Mouse (Mus musculus) C2C12 (cell line): ENCODE data around the gene Itprip. TPM values are rescaled to one million over a fixed set of nuclear protein-coding genes. Genes with fewer than 3 reads are reported as not detected.

Experiments used
- H3K27me3 ChIP-seq: one replicate; pipeline ENCODE4 v1.6.1; 2011; ENCODE audit not compliant: control insufficient read depth, insufficient read depth, insufficient read length
- H3K36me3 ChIP-seq: one replicate; pipeline ENCODE4 v1.6.1; 2011; ENCODE audit not compliant: control insufficient read depth, insufficient read depth
- H3K4me3 ChIP-seq: one replicate; pipeline ENCODE4 v1.5.1; 2011; ENCODE audit warnings: mild to moderate bottlenecking, control low read depth; ENCODE audit not compliant: poor library complexity, insufficient read depth, severe bottlenecking
- H3K79me2 ChIP-seq: one replicate; pipeline ENCODE4 v1.6.1; 2011; ENCODE audit not compliant: control insufficient read depth, insufficient read depth
- H3K79me3 ChIP-seq: one replicate; pipeline ENCODE4 v1.6.1; 2011; ENCODE audit warnings: low read depth, control low read depth
- H3ac ChIP-seq: one replicate; pipeline ENCODE3; 2011; ENCODE audit warnings: low read depth; ENCODE audit not compliant: control insufficient read depth, insufficient read length
- CEBPB ChIP-seq: IDR thresholded peaks from one replicate; pipeline ENCODE4 v1.6.1; 2011; ENCODE audit warnings: low read depth, mild to moderate bottlenecking, control low read depth, moderate library complexity
- CTCF ChIP-seq: IDR thresholded peaks from one replicate; pipeline ENCODE4 v1.5.1; 2011; ENCODE audit not compliant: control insufficient read depth, insufficient read depth, insufficient read length
- FOSL1 ChIP-seq: IDR thresholded peaks from one replicate; pipeline ENCODE4 v1.8.0; 2011; ENCODE audit warnings: mild to moderate bottlenecking, low read length; ENCODE audit not compliant: poor library complexity, insufficient read depth, severe bottlenecking
- MAX ChIP-seq: IDR thresholded peaks from one replicate; pipeline ENCODE4 v1.6.1; 2011; ENCODE audit warnings: mild to moderate bottlenecking, control low read depth
- MYOD1 ChIP-seq: IDR thresholded peaks from one replicate; pipeline ENCODE4 v1.6.1; 2011; ENCODE audit warnings: low read depth; ENCODE audit not compliant: control insufficient read depth, insufficient read length
- MYOG ChIP-seq: IDR thresholded peaks from one replicate; pipeline ENCODE4 v1.6.1; 2011; ENCODE audit not compliant: control insufficient read depth, insufficient read length; ENCODE audit errors: extremely low read depth
- USF1 ChIP-seq: IDR thresholded peaks from one replicate; pipeline ENCODE4 v1.6.1; 2011; ENCODE audit warnings: low read depth, mild to moderate bottlenecking, control low read depth, moderate library complexity
- polyA plus RNA-seq: library from polyadenylated mRNA; unstranded; fragments of >200 nt; fragmentation: generic; extraction: Trizol; gene quantifications from one replicate; pipeline ENCODE4 v1.2.1, GENCODE M21; 2012; ENCODE audit warnings: missing spikeins

Gene Itprip
- polyA plus RNA-seq, 1 experiment: 66.5 TPM

GRCm38 (mm10) chr19:47886617-47887016, 32.5 kb downstream of the Itprip start:
- H3K4me3 ChIP-seq: no peak overlapping the region
- no peak for TF ChIP-seq MYOG
- TF ChIP-seq CTCF: no peak
- no peak for TF ChIP-seq FOSL1
- TF ChIP-seq MYOD1: peak; percentile 54
- TF ChIP-seq CEBPB: peak; percentile 79
- peak; percentile 75 for TF ChIP-seq USF1
- no peak for TF ChIP-seq MAX
- no peak overlapping the region for H3ac ChIP-seq
- no peaks in the 10 kb centered on the region for H3K79me3 ChIP-seq
- H3K36me3 ChIP-seq: no peaks in the 10 kb centered on the region
- H3K27me3 ChIP-seq: no peaks in the 10 kb centered on the region
- H3K79me2 ChIP-seq: no peaks in the 10 kb centered on the region

GRCm38 (mm10) chr19:47885886-47886285, 33.2 kb downstream of the Itprip start:
- TF ChIP-seq MYOG (no peak), CTCF (no peak), FOSL1 (no peak), USF1 (no peak), CEBPB (no peak), MAX (no peak), MYOD1 (no peak)

GRCm38 (mm10) chr19:47885191-47885743, 33.8 kb downstream of the Itprip start:
- Histone ChIP-seq H3K4me3 (no peak overlapping the region), H3K79me2 (no peaks in the 10 kb centered on the region), H3K79me3 (no peaks in the 10 kb centered on the region), H3ac (peak overlapping the region; percentile 8), H3K27me3 (no peaks in the 10 kb centered on the region), H3K36me3 (no peaks in the 10 kb centered on the region)
- TF ChIP-seq MAX (peak; percentile 85), CEBPB (no peak)

More at GRCm38 (mm10) chr19:47885886-47886285, 33.2 kb downstream of the Itprip start:
- H3K36me3 ChIP-seq: no peaks in the 10 kb centered on the region
- H3K79me3 ChIP-seq: no peaks in the 10 kb centered on the region
- H3ac ChIP-seq: no peak overlapping the region
- H3K27me3 ChIP-seq: no peaks in the 10 kb centered on the region
- H3K79me2 ChIP-seq: no peaks in the 10 kb centered on the region
- no peak overlapping the region for H3K4me3 ChIP-seq

GRCm38 (mm10) chr19:47884296-47885085, 34.6 kb downstream of the Itprip start:
- Histone ChIP-seq H3K27me3 (no peaks in the 10 kb centered on the region), H3ac (no peak overlapping the region), H3K4me3 (no peak overlapping the region), H3K79me2 (no peaks in the 10 kb centered on the region), H3K79me3 (no peaks in the 10 kb centered on the region), H3K36me3 (no peaks in the 10 kb centered on the region)
- TF ChIP-seq MYOG (no peak), CEBPB (no peak), CTCF (no peak), MAX (no peak), FOSL1 (no peak), USF1 (no peak), MYOD1 (no peak)

- Histone ChIP-seq H3K27me3 (no peaks in the 10 kb centered on the region), H3K79me3 (no peaks in the 10 kb centered on the region), H3K79me2 (no peaks in the 10 kb centered on the region), H3K4me3 (no peak overlapping the region), H3ac (no peak overlapping the region), H3K36me3 (no peaks in the 10 kb centered on the region)
- no peak for TF ChIP-seq CTCF
- TF ChIP-seq MYOG: no peak
- no peak for TF ChIP-seq CEBPB
- no peak for TF ChIP-seq MAX
- TF ChIP-seq MYOD1: no peak
- TF ChIP-seq FOSL1: no peak
- no peak for TF ChIP-seq USF1
These were observed 36.2 kb downstream of the Itprip start for GRCm38 (mm10) chr19:47882882-47883254.
